Mouse (Mus musculus) heart, postnatal 14 days (tissue): Measurements from ENCODE around the gene Sfmbt2. TPM values are rescaled to one million over a fixed set of nuclear protein-coding genes. Genes with fewer than 3 reads are reported as not detected.
"Not testable (repeated sequence)": the region's sequence is repeated elsewhere in the genome, so short reads cannot be mapped to it uniquely, and the experiment has no call there.

ENCODE experiments used
- DNase-seq, 2 experiments: peaks; one replicate each; pipeline ENCODE4 v3.0.0; 2021 to 2022
- intact Hi-C: fragments of 180-260 bp; cut with DNase I; formaldehyde crosslinking; loops from one replicate; pipeline ENCODE4 v1.15.1; 2025
- long read RNA-seq, 2 experiments: library from polyadenylated mRNA; stranded (forward); transcript quantifications; one replicate each; pipeline ENCODE4 v2.0.0; 2021
- total RNA-seq, 2 experiments: library from RNA; stranded (reverse); gene quantifications; 2 replicates each; pipeline ENCODE4 v1.2.3; 2021

Gene Sfmbt2
- total RNA-seq = under 1 TPM; 0.56 to 0.69 TPM
- long read RNA-seq, experiment 1 = 0 reads
- long read RNA-seq, experiment 2 = 0 reads

DNA sequence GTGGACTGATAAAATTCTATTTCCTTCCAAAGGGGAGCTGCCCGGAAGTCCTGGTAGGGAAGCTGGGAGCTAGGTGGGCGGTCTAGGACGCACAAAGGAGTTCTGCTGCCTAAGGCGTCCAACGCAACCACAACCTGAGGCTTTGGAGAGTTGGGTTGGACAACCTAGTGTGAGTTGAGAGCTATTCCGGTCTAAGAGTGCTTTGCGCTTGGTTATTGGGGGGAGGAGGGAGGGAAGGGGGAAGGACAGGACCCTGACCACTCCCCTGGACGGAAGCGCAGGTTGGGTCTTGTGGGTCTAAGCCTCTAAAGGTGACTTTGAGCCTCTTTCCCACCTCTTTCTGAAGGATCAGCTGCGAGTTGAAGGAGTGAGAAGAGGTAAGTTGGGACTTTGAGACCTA, at the start of gene Sfmbt2:
Gene Sfmbt2 (plus strand): TSS at position 335 of the 400 bp plus-strand sequence.
- no peak for DNase-seq
- intact Hi-C loops = loop anchor here (5.0 kb wide), 1 partner anchor 687 kb away; no protein-coding TSS in a partner anchor

DNA sequence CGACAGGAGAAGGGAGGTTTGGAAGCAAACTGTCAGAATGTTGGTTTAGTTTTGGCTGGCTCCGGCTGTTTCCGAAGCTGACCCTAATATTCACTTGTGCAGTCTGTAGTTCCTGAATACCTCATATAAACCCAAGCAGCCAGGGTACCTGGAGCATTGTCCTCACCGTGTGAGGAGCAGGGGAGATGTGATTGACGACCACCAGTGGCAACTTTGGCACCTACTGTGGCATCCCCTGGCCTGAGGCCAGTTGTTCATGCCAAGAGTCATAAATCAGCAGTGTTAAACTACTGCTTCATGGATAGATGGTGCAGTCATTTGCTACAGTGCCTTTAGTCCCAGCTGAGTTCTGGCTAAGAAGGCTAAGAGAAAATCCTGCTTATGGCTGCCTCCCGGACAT, 49.2 kb upstream of the Sfmbt2 start:
- peak in 1 of 2 experiments; percentile 6 for DNase-seq
- intact Hi-C loops = no loop called here

DNA sequence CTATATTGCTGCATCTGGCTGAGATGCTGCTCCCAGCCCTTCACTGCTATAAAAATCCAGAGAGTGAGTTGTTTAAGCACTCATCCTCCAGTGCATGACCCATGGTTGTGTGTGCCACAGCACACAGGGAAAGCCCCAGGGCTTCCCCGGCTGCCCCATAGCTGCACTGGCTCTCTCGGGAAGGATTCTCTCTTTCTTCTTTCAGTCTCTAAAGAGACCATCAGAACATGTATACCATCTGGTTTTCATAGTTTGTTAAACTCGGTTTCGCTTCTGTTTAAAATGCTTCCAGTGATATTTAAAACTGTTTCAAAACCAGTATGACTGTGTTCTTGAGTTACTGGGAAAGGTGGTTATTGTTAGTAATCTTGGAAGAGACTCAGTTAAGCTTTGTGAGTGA, 47.1 kb upstream of the Sfmbt2 start:
- intact Hi-C loops = no loop called here

DNA sequence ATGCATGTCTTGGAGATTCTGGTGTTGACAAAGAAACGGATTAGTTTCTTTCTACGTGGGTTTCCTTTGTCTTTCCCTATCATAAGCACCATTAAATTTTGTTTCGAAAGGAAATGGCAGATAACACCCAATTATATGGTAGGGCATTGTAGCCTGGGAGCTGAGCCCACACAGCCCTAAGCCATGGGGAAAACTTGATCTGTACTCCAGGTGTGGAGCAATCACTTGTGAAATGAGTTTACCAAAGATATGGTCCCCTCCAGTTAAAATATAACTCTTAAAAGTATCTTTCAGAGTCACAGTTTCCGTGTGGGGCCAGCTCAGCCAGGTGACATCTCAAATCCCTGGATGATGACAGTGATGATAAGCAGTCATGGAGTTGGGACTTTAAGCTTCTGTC, 45.3 kb upstream of the Sfmbt2 start:
- intact Hi-C loops = no loop called here
- no peak for DNase-seq

More for the DNA sequence above, 47.1 kb upstream of the Sfmbt2 start:
- DNase-seq = no peak

DNA sequence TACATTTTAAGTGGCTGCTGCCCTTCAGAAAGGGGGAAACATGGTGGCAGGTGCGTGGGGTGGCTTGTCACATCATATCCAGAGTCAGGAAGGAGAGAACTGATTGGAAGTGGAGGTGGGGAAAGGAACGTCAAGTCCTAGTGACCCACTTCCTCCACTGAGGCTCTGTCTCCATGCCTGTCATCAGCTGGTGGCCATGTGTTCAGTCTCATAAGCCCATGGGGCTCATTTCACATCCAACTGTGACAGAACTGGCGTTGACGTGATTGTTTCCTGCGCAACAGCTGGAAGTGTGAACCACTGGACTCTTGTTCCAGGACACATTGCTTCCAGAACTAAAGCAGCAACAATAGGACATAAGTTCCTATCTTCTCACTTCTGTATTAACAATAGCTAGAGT, 40.1 kb upstream of the Sfmbt2 start:
- peak; percentile 8 to 32 for DNase-seq
- intact Hi-C loops = no loop called here

DNA sequence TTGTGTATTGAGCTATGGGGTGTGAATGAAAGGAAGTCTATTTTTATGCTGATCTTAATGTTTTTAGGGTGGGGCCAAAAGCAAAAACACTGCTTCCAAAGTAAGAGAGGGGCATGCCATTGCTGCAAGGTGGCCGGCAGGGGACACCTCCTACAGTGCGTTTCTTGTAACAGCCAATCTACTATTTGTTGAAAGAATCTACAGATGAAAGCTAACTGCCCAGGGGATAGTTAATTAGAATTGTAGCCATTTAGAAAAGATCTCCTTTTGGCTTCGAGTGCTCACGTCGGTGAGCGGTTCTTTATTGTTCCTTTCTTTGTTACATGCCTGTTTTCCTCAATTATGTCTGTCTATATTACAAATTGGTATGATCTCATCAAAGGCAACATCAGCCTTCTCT, 36.0 kb upstream of the Sfmbt2 start:
- intact Hi-C loops = no loop called here
- DNase-seq = no peak

DNA sequence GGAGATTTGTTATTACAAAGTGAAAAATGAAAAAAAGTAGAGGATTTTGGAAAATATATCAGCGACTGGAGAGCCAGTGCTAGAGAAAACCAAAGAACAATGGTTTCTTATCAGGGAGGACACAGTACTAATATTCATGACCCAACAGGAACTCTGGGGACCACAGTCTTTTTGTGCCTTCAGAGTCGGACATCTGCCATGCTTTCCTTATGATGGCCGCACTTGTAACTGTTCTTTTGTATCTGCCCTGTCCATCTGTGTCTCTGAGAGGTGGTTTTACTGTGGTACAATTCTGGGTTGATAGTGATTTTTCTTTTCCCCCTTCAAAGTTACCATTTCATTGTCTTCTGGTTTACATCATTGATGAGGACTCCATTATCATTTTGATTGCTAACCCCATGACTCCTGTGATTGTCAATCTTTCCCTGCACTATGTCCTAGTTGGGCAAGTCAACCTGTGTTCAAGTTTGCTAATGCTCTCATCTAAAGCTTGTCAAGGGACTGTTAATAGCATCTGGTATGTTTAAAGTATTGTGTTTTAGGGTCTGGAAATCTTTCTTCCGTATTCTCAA, 35.2 kb upstream of the Sfmbt2 start:
- intact Hi-C loops = no loop called here
- DNase-seq = no peak

DNA sequence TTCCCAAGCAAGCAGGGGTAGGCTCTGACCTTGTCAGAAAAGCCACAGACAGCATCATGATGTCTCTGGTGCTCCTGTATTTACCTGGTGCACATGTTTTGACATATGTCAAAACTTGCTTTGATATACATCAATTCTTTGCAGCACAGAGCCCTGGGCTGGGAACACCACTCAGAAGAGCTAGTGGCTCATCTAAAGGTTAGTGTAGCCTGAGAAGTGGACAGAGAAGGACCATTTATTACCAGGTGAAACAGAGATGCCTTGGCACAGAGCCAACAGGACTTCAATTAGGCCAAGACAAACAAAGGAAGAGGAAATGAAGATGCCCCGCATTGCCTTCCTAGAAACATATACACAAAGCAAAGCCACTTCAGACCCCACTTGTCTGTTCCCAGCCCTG, 30.3 kb upstream of the Sfmbt2 start:
- no peak for DNase-seq
- intact Hi-C loops = no loop called here

DNA sequence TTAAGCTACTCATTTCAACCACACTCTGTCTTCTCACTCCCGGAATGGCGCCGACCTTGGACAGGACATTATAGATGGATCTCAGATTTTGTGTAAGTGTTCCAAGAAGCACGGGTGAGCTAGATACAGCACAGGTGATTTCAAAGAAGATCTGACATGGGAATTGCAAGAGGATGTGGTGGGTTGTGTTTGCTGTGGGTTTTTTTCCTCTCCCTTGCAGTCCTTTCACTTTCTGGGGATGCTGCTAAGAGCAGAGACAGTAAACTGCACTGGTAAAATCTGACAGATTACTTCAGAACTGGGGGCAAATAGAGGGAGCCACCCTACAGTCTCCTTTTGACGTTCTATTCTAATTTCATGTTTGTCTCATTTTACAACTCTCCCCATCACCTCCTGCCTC, 26.8 kb upstream of the Sfmbt2 start:
- DNase-seq = no peak
- intact Hi-C loops = no loop called here

DNA sequence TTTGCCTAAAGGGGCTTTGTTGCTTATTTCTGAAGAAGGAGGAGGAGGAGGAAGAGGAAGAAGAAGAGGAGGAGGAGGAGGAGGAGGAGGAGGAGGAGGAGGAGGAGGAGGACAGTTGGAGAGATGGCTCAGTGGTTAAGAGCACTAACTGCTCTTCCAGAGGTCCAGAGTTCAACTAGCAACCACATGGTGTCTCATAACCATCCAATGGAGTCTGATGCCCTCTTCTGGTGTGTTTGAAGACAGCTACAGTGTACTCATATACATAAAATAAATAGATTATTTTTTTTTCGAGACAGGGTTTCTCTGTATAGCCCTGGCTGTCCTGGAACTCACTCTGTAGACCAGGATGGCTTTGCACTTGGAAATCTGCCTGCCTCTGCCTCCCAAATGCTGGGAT, 26.2 kb upstream of the Sfmbt2 start:
- DNase-seq, intact Hi-C loops: not testable (repeated sequence)

DNA sequence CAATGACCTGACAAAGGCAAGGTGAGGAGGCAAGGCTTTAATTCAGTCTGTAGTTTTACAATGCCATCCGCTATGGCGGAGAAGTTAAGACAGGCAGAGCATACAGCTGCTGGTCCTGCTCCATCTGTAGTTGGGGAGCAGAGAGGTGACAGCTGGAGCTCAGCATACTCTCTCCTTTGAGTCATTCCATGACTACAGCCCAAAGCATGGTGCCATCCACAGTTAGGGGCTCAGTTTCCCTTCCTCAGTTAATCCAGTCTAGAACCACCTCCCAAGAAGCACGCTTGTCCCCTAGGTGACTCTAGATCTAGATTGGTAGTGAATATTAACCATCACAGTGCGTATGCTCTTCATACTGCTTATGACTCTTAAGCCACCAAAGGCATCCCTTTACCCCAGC, 23.1 kb upstream of the Sfmbt2 start:
- intact Hi-C loops = no loop called here
- DNase-seq = no peak

DNA sequence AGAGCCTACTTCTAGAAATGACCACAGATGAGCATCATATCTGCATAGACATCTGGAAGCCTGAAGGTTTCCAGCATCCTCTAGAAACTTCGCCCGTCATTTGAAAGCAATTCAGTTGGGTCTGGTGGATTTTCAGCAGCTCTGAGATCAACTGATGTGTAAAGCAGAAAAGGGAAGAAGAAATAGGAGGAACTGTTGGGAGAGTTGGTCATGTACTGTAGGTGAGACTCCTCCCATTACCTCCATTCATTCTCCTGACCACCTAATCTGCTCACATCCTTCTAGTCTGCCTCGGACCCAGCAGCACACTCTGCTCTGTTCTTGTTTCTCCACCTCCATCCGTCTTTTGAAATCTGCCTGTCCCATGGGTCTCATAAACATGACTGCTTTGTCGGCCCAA, 22.3 kb upstream of the Sfmbt2 start:
- intact Hi-C loops = no loop called here

DNA sequence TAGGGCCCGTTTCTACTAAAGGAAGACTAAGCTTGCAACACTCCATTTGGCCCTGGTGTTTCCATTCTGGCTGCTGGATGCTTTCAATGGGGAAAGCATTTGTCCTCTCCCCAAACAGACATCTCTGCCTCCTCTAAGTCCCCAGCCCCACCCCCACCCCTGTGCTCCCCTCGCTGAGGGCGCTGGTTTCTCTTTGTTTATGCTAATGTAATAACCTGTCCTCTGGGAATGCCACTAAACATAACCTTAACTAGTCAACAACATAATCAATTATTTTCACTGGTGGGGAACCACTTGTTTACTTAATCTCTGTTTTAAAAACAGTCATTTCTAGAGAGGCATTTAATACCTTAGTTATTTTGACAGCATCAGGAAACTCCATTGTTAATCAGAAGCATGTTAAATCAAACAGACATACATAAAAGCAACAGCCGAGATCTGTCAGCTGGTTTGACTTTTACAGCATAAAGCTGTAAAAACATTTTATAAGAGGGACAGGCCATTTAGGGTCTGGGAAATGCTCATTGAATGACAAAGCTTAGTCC, 20.0 kb upstream of the Sfmbt2 start:
- no peak for DNase-seq
- intact Hi-C loops = no loop called here

More for the DNA sequence above, 22.3 kb upstream of the Sfmbt2 start:
- DNase-seq = no peak

DNA sequence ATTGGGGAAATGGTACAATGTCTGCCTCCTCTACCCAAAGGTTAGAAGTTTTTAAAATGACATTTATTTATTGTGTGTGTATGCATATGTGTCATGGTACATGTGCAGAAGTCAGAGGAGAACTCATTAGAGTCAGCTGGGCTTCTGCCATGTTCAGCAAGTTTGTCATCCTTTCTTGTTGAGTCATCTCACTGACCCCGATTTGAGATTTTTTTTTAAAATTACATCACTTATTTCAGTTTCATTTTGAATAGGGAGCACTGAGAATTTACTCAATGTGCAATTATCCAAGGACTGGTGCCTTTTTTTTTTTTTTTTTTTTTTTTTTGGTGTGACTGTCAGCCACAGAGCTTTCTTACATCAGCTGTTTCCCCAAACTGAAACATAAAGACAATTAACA, 19.2 kb upstream of the Sfmbt2 start:
- no peak for DNase-seq
- intact Hi-C loops = no loop called here

DNA sequence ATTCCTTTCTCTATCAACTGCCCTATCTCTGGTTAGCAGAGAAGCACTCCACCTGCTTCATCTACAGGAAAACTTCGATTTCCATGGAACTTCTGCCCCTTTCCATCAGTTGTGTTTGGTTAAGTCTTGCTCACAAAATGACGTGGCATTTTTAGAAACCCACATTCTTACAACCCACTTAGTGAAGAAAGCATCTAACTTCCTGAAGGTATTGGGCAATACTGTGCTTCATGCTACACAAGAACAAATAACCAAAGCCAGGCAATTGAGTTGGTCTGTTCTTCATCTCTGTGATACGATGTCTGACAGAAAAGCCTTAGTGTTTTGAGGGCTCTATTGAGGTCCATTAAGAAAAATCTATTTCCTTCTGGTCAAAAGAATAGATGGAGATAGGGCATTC, 17.4 kb upstream of the Sfmbt2 start:
- no peak for DNase-seq
- intact Hi-C loops = no loop called here

DNA sequence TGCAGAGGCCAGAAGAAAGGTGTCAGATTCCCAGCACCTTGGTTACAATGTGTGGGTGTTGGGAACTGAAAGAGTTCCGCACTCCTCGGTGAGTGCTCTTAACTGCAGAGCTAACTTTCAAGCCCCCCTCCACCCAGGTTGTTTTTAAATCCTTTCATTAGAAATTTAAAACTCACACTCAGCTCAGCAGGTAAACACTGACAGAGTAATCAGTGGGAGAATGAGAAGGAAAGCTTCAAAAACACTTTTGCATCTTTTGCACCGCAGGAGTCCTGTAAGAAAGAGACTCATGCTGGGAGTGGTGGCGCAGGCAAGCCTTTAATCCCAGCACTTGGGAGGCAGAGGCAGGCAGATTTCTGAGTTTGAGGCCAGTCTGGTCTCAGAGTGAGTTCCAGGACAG, 16.4 kb upstream of the Sfmbt2 start:
- intact Hi-C loops = no loop called here
- DNase-seq = no peak

DNA sequence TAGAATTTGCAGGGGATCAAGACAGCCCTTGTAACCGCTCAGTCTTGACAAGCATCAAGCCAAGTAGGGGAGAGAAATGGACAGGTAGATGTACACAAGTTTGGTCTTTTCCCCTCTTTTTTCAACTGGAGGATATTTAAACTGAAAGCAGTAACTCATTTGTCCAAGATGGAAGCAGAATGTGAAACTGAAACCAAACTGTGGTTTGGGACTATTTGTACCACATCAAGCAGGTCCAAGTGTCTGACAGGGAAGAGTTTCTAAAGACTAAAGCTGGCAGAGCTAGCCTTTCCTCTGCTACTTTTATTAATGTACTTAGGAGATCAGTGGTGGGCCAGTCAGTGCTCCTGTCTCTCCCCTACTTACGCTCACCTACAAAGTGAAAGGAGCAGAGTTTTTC, 10.4 kb upstream of the Sfmbt2 start:
- DNase-seq = no peak
- intact Hi-C loops = no loop called here

DNA sequence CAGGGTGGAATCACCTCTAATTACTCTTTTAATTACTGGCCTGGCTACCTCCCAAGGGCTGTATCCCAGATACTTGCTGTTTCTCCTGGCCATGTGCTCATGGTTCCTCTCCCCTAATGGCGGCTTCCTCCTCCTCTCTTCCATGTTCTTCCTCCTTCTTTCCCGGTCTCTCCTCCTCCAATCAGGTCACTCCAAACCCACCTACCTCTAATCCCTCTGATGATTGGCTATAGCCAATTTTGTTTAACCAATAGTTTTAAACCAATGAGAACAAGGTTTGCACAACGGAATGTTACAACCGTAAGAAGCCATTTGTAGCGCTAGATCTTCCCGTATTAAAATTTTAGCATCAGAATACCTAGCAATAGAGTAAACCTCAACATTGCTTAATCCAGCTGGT, 5.2 kb upstream of the Sfmbt2 start:
- intact Hi-C loops = loop anchor here (5.0 kb wide), 1 partner anchor 462 kb away; no protein-coding TSS in a partner anchor
- DNase-seq = no peak

DNA sequence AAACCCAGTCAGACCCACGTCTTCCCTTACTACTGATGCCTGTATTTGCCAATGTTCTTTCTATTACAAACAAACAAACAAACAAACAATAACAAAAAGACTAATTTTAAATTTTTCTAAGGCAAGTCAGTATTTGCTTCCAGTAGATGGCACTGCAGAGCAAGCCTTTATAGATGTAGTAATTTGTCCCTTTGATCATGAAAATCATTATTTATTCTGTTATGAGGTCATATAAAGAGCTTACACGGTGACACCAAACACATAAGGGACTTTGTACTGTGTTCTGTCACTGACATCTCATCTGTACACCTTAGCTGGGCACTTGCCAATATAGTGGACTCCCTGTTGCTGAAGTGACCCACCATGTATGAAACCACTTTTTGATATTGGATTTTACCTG, 4.0 kb upstream of the Sfmbt2 start:
- no peak for DNase-seq
- intact Hi-C loops = loop anchor here (5.0 kb wide), 1 partner anchor 461 kb away; no protein-coding TSS in a partner anchor

DNA sequence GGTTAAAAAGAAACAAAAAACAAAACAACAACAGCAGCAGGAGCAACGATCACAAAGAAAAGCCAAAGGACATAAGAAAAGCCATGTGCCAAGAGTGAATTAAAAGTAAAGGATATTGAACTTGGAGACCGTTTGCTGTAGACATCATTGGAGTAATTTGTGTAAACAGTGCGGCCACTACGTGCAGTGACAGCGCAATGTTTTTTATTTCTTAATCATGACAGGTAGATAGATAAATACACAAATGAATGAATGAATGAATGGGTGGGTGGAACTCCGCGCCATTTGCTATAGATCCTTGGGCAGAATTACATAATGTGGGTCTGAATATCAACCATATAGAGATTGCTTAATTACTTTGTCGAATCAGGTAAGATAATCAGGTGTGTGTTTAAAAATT, 634 bp upstream of the Sfmbt2 start:
- intact Hi-C loops = loop anchor here (5.0 kb wide), 2 partner anchors 458 to 688 kb away; no protein-coding TSS in a partner anchor

DNA sequence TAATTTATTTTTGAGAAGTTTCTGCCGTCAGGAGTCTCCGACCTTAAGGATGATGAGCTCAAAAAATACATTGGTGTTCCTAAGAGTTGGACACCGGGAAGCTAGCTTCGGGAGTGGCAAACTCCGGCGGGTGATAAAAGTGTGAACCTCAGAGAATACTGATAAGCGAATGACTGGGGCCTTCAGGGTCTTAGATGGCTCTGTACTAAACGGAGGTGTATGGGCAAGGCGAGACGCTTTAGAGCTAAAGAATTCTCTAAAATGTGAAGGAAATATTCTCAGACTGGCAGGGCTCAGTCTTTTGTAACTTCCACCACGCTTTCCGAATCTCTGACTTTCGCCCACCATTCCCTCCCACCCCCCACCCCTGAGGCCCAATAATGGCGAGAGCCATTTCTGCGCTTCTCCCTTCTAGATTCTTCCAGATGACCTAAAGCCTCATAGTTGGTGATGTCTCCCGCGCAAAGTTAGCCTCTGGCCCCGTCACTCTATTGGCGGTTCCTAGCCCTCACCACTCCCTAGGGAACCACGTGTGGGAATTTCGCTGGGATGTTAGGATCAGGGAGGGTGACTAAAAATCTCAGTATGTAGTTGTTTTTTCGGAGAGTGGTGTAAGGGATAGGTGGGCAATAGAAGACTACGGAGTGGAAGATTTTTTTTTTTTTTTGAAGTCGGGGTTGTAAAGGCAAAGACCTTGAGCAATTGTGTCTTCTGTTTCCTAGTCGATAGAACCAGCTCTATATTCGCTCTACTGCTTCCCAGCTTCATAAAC, 563 bp downstream of the Sfmbt2 start:
- no peak for DNase-seq
- intact Hi-C loops = loop anchor here (5.0 kb wide), 1 partner anchor 686 kb away; no protein-coding TSS in a partner anchor

More for the DNA sequence above, 634 bp upstream of the Sfmbt2 start:
- no peak for DNase-seq

DNA sequence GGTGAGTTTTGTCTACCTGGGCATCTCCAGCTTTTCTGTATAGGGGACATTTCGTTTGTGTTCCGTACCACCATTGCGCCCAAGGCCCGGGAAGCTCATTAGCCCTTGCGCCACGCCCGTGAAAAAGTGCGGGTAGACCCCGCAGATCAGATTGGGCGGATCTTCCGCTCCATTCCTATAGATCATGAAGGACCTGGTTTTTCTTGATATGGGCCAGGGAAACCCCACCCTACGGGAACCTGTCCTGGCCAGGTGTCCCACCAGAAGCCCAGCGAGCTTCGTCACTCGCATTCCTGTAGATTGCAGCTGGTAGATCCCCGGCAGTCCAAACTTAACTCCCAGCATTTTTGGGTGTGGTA, 1.1 kb downstream of the Sfmbt2 start:
- no peak for DNase-seq

More for the DNA sequence above, 1.1 kb downstream of the Sfmbt2 start:
- intact Hi-C loops = loop anchor here (5.0 kb wide), 1 partner anchor 686 kb away; no protein-coding TSS in a partner anchor
